Mouse (Mus musculus) embryonic stem cell, embryonic (primary cell): ENCODE data around the gene Reg3a.
"Not testable (repeated sequence)": the region's sequence is repeated elsewhere in the genome, so short reads cannot be mapped to it uniquely, and the experiment has no call there.

Source experiments
- CTCF ChIA-PET, 4 experiments: fragments of 300-600 bp in 2 of 4; fragments of 350-600 bp in 2 of 4; sonication (Branson Sonifier 250); formaldehyde crosslinking; loops; one replicate each; lab custom pipeline; 2022; ENCODE audit warnings: inconsistent platforms in 2 of 4; lab: Charles Lee
- POLR2A ChIA-PET, 4 experiments: fragments of 300-600 bp in 2 of 4; fragments of 350-600 bp in 2 of 4; sonication (Branson Sonifier 250); formaldehyde crosslinking; loops; one replicate each; lab custom pipeline; 2022; ENCODE audit warnings: antibody characterized with exemption in 4 of 4, inconsistent platforms in 1 of 4; lab: Charles Lee

Reg3a gene

GRCm38 (mm10) chr6:78380409-78380808 is at the start of gene Reg3a:
TSS of gene Reg3a (plus strand) at chr6:78380709.
- POLR2A ChIA-PET, result no interaction called here
- CTCF ChIA-PET, result no interaction called here

DNA sequence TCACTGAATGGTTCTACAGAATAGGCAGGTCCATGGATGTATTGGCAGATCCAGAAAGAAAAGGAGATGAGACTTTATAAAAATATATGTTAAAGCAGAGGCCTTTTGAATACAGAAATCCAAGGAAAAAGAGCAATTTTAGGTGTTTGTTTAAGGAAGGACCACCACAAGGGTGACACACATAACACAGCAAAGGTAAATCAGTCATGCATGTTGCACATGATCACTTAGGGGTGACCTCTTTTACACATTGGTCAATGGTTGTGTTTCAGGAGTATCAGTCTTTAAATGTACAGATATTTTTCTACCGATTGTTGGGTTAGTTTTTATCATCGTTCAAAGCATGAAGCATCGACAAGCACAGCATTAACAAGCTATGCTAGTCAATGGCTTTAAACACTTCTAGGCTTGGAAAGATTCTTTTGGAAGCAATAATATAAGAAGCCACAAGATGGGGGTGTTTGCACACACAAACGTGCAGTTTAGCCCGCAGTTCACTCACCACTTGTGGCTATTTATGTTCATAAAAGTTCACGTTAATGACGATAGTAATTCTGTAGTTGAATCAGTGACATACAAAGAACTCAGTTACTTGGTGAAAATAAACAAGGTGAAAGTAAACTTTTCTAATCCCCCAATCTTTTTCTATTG is 48.5 kb upstream of the Reg3a start:
- ChIA-PET POLR2A (no interaction called here), CTCF (interaction anchor here in 3 of 4 experiments (0.9 to 2.3 kb wide), 4 partner anchors 181 to 184 kb away, joined by 3 to 7 read pairs (median 6); no protein-coding TSS in a partner anchor)

GRCm38 (mm10) chr6:78340296-78340695 is 40.2 kb upstream of the Reg3a start:
- ChIA-PET CTCF (no interaction called here), POLR2A (no interaction called here)

- ChIA-PET CTCF (no interaction called here), POLR2A (no interaction called here)
Measured at GRCm38 (mm10) chr6:78341689-78342088, 38.8 kb upstream of the Reg3a start.

DNA sequence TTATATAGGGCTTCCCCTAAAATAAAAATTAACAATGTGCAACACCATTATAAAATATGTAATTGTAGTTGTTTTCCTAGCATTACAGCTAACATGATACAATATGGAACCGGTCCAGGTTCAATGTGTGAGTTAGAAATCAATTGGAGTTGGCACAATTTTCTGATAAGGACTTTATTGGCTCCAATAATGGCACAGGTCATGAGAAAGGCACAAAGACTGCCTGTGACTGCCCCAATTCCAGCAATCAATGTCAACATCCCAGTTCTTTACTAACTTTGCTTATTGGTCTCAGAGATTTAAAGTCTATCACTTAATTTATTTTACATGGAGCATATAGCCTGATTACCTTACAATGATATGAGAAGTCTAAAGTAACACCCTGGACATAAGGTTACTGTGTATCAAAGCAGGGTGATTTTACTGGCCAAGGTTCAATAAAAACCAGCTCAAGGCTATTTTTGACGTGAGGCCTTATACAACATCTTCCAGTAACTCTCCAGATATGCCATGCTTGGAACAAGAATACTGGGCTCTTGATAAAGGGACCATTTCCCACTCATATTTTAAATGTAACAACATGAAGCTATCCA is 18.4 kb upstream of the Reg3a start:
- POLR2A ChIA-PET, result no interaction called here
- CTCF ChIA-PET, result no interaction called here

DNA sequence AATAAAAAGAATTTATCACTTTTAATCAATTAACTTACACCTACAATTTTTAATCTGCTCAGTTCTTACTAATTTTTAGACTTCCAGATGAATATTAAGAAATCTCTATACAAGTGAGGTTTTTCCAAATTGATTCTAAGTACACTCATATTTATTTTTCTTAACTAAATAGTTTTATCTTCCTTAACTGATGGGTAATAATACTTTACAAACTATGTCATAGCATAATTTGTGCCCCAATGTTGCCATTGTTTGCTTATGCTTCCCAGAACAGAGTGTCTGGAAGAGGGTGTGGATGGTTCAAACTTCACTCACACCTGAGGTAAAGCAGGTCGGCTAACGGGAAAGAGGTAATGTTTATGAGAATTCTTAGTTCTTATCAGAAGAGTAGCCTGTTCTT is 10.2 kb upstream of the Reg3a start, which contains the start of gene Reg3b:
Gene Reg3b (plus strand): TSS at position 301 of the 400 bp plus-strand sequence.
- ChIA-PET POLR2A (no interaction called here), CTCF (no interaction called here)

GRCm38 (mm10) chr6:78378765-78379164 is 1.7 kb upstream of the Reg3a start, which contains the start of gene Reg3d:
TSS of gene Reg3d (minus strand) at chr6:78378865.
- ChIA-PET CTCF (no interaction called here), POLR2A (no interaction called here)

GRCm38 (mm10) chr6:78385609-78386008 is 5.1 kb downstream of the Reg3a start:
- ChIA-PET POLR2A (no interaction called here), CTCF (no interaction called here)

DNA sequence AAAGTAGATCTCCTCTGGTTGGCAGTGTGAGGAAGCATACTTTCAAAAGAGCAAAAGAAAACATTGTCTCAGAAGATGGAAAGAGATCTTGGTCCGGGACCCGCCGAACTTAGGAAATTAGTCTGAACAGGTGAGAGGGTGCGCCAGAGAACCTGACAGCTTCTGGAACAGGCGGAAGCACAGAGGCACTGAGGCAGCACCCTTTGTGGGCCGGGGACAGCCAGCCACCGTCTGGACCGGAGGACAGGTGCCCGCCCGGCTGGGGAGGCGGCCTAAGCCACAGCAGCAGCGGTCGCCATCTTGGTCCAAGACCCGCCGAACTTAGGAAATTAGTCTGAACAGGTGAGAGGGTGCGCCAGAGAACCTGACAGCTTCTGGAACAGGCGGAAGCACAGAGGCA is 14.8 kb downstream of the Reg3a start, which contains the start of gene Reg2:
Gene Reg2 (plus strand): TSS at position 301 of the 400 bp plus-strand sequence.
- POLR2A ChIA-PET, CTCF ChIA-PET: not testable (repeated sequence)

- POLR2A ChIA-PET, CTCF ChIA-PET: not testable (repeated sequence)
Measured at GRCm38 (mm10) chr6:78422411-78422810, 41.9 kb downstream of the Reg3a start, which contains the start of gene Reg1. TSS of gene Reg1 (plus strand) at chr6:78422711.

DNA sequence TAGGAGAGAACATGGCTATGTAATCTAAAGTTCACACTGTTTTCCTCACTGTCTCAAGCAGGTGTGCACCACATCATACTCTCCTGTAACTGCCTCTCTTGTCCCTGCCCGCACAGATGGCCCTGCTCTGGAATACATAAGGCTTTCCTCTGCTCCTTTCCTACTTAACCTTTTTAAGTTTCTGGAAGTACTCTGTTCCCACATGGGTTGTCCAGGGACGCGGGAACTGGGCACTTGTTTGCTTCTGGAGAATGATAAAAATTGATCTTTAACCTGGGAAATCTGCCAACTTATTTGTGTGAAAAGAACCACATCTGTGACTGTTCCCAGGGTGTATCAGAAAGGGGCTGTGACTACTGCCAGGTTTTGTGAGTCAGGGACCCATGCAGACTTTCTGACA is 45.0 kb downstream of the Reg3a start:
- ChIA-PET POLR2A (no interaction called here), CTCF (no interaction called here)
